Mouse (Mus musculus): ENCODE data around the gene Olfr1245. TPM values are rescaled to one million over a fixed set of nuclear protein-coding genes. Genes with fewer than 3 reads are reported as not detected.
"Not testable (repeated sequence)": the region's sequence is repeated elsewhere in the genome, so short reads cannot be mapped to it uniquely, and the experiment has no call there.

The Olfr1245 gene
- not detected in 2 replicates for polyA plus RNA-seq (2015; fragmentation: Nextera tagmentation; extraction: Ambion mirVana)

DNA sequence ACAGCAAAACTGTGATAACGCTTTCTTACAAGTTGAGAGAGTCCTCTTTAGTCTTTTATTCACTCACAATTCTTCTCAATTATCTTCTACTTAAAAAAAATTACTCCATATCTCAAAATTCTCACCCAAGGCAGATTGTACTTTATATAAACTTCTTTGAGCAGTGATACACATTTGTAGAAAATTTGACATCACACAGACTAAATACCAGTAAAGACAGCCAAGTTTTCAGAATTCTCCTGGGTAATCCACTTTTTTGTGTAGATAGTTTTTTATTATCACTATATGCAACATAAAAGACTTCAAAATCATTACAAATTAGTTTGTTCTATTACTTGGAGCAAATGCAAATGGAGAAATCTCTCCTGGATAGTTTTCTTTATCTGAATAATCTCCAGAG lies at the start of gene Olfr1245:
Gene Olfr1245 (minus strand): TSS at position 101 of the 400 bp plus-strand sequence.
- no peaks in the 10 kb centered on the region for H3K9me3 ChIP-seq (ENCODE audit: control insufficient read depth, low read length)
- no peaks in the 10 kb centered on the region for H3K4me1 ChIP-seq (ENCODE audit: control insufficient read depth, insufficient read depth, low read depth, low read length)
- no peak within 1 kb of the TSS for H3K4me2 ChIP-seq (ENCODE audit: low read length)
- 84% methylated on average over 1 of the region's 1 CpGs for WGBS
- no peak within 1 kb of the TSS for H3K27ac ChIP-seq (ENCODE audit: low read depth, low read length)
- no peaks in the 10 kb centered on the region for H3K27me3 ChIP-seq (replicated peaks; ENCODE audit: control insufficient read depth, insufficient read depth, low read length)
- no peak within 1 kb of the TSS for H3K4me3 ChIP-seq (ENCODE audit: low read length)
- ATAC-seq: no peak
- H3K36me3 ChIP-seq (ENCODE audit: control insufficient read depth, insufficient read depth, low read length): no peaks in the 10 kb centered on the region
- H3K9ac ChIP-seq (ENCODE audit: low read depth, low read length): no peak within 1 kb of the TSS

- H3K36me3 ChIP-seq (ENCODE audit: control insufficient read depth, insufficient read depth, low read length); H3K9me3 ChIP-seq (ENCODE audit: control insufficient read depth, low read length); H3K4me1 ChIP-seq (ENCODE audit: control insufficient read depth, insufficient read depth, low read depth, low read length); H3K27me3 ChIP-seq (replicated peaks; ENCODE audit: control insufficient read depth, insufficient read depth, low read length); H3K4me2 ChIP-seq (ENCODE audit: low read length); H3K27ac ChIP-seq (ENCODE audit: low read depth, low read length); ATAC-seq; H3K9ac ChIP-seq (ENCODE audit: low read depth, low read length); H3K4me3 ChIP-seq (ENCODE audit: low read length): not testable (repeated sequence)
- 90% methylated on average over 1 of the region's 1 CpGs for WGBS
Observed at GRCm38 (mm10) chr2:89618145-89618544, 39.9 kb upstream of the Olfr1245 start, which contains the start of gene Olfr1248. Gene Olfr1248 (minus strand): TSS chr2:89618245.

DNA sequence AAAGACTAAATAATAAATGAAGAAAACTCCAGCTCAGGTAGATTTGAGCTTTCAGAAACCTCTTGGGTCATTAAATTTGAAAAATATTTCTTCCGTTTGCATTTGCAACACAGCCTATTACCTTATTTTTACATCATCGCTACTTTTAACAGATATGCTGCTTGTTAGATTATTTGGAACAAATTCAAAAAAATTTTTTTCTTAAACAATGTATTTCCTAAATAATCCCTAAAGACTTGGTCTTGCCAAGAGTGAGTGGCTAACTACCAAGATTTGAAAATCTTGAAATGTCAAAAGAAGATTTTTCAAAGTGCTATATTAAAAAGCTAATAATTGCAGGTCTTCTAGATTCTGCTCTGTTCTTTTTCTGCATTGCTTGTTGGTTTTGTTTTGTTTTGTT lies 35.8 kb upstream of the Olfr1245 start, which contains the start of gene Olfr1247:
Gene Olfr1247 (minus strand): TSS at position 101 of the 400 bp plus-strand sequence.
- Histone ChIP-seq H3K27ac (ENCODE audit: low read depth, low read length) (no peak within 1 kb of the TSS), H3K4me1 (ENCODE audit: control insufficient read depth, insufficient read depth, low read depth, low read length) (no peaks in the 10 kb centered on the region), H3K4me3 (ENCODE audit: low read length) (no peak within 1 kb of the TSS), H3K36me3 (ENCODE audit: control insufficient read depth, insufficient read depth, low read length) (no peaks in the 10 kb centered on the region), H3K9ac (ENCODE audit: low read depth, low read length) (no peak within 1 kb of the TSS), H3K4me2 (ENCODE audit: low read length) (no peak within 1 kb of the TSS), H3K9me3 (ENCODE audit: control insufficient read depth, low read length) (no peaks in the 10 kb centered on the region), H3K27me3 (replicated peaks; ENCODE audit: control insufficient read depth, insufficient read depth, low read length) (no peaks in the 10 kb centered on the region)
- ATAC-seq: no peak
- 95% methylated on average over 2 of the region's 2 CpGs for WGBS

GRCm38 (mm10) chr2:89593057-89593456 lies 14.8 kb upstream of the Olfr1245 start, which contains the start of gene Olfr1246:
Gene Olfr1246 (minus strand): TSS chr2:89593157.
- WGBS: 77% methylated on average over 2 of the region's 2 CpGs

DNA sequence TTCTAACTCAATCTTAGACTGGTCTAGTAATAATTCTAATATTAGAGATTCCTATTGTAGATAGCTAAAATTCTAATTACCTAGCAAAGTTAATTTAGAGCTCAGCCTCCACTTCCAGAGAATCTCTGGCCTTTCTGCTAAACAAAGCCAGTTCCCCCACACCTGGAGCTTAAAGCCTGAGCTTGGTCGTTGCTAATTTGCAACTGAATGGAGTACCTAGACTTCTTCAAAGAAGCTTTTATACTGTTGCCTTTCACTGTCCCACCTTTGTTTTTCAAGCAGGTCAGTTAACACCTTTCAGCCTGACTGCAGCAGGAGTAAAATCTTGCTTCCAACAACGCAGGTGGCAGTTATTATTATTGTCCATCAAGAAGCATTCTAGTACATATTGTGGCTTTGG lies 15.5 kb downstream of the Olfr1245 start:
- H3K36me3 ChIP-seq (ENCODE audit: control insufficient read depth, insufficient read depth, low read length); H3K4me3 ChIP-seq (ENCODE audit: low read length); H3K27me3 ChIP-seq (replicated peaks; ENCODE audit: control insufficient read depth, insufficient read depth, low read length); H3K27ac ChIP-seq (ENCODE audit: low read depth, low read length); H3K9me3 ChIP-seq (ENCODE audit: control insufficient read depth, low read length); H3K9ac ChIP-seq (ENCODE audit: low read depth, low read length); H3K4me2 ChIP-seq (ENCODE audit: low read length); ATAC-seq; H3K4me1 ChIP-seq (ENCODE audit: control insufficient read depth, insufficient read depth, low read depth, low read length): not testable (repeated sequence)
- 59% methylated on average over 2 of the region's 2 CpGs for WGBS

More at GRCm38 (mm10) chr2:89593057-89593456, 14.8 kb upstream of the Olfr1245 start, which contains the start of gene Olfr1246:
- Histone ChIP-seq H3K27me3 (replicated peaks; ENCODE audit: control insufficient read depth, insufficient read depth, low read length) (no peaks in the 10 kb centered on the region), H3K9me3 (ENCODE audit: control insufficient read depth, low read length) (no peaks in the 10 kb centered on the region), H3K27ac (ENCODE audit: low read depth, low read length) (no peak within 1 kb of the TSS), H3K4me2 (ENCODE audit: low read length) (no peak within 1 kb of the TSS), H3K36me3 (ENCODE audit: control insufficient read depth, insufficient read depth, low read length) (no peaks in the 10 kb centered on the region), H3K9ac (ENCODE audit: low read depth, low read length) (no peak within 1 kb of the TSS), H3K4me3 (ENCODE audit: low read length) (no peak within 1 kb of the TSS), H3K4me1 (ENCODE audit: control insufficient read depth, insufficient read depth, low read depth, low read length) (no peaks in the 10 kb centered on the region)
- ATAC-seq: no peak

- Histone ChIP-seq H3K36me3 (ENCODE audit: control insufficient read depth, insufficient read depth, low read length) (no peaks in the 10 kb centered on the region), H3K4me1 (ENCODE audit: control insufficient read depth, insufficient read depth, low read depth, low read length) (no peaks in the 10 kb centered on the region), H3K4me2 (ENCODE audit: low read length) (no peak overlapping the region), H3K4me3 (ENCODE audit: low read length) (no peak overlapping the region), H3K9me3 (ENCODE audit: control insufficient read depth, low read length) (no peaks in the 10 kb centered on the region), H3K9ac (ENCODE audit: low read depth, low read length) (no peak overlapping the region), H3K27ac (ENCODE audit: low read depth, low read length) (no peak overlapping the region), H3K27me3 (replicated peaks; ENCODE audit: control insufficient read depth, insufficient read depth, low read length) (no peaks in the 10 kb centered on the region)
- 55% methylated on average over 2 of the region's 2 CpGs for WGBS
- no peak for ATAC-seq
Observed at GRCm38 (mm10) chr2:89544516-89544915, 33.7 kb downstream of the Olfr1245 start.

DNA sequence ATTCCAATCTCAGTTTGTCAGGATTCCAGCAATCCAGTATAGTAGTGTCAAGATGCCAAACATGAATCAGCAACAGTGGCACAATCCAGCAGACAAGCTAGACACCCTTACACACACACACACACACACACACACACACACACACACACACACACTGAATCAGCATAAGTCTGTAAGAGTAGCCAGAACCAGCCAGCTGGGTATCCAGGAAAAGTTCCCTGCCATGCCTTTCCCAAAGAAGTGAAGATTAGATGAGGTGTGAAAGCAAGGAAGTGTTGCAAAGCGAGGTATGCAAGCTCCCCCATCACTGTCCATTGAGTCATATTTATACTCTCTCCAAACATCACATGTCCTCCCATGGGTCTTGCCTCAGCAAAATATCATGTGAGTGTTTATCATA lies 38.3 kb downstream of the Olfr1245 start:
- Histone ChIP-seq H3K27ac (ENCODE audit: low read depth, low read length) (no peak overlapping the region), H3K9me3 (ENCODE audit: control insufficient read depth, low read length) (no peaks in the 10 kb centered on the region), H3K9ac (ENCODE audit: low read depth, low read length) (no peak overlapping the region), H3K4me1 (ENCODE audit: control insufficient read depth, insufficient read depth, low read depth, low read length) (no peaks in the 10 kb centered on the region), H3K4me2 (ENCODE audit: low read length) (no peak overlapping the region), H3K4me3 (ENCODE audit: low read length) (no peak overlapping the region), H3K27me3 (replicated peaks; ENCODE audit: control insufficient read depth, insufficient read depth, low read length) (no peaks in the 10 kb centered on the region), H3K36me3 (ENCODE audit: control insufficient read depth, insufficient read depth, low read length) (no peaks in the 10 kb centered on the region)
- 84% methylated on average over 1 of the region's 1 CpGs for WGBS
- no peak for ATAC-seq

GRCm38 (mm10) chr2:89531387-89531786 lies 46.9 kb downstream of the Olfr1245 start, which contains the start of gene Olfr1243:
Gene Olfr1243 (minus strand): TSS chr2:89531487.
- ATAC-seq: no peak
- Histone ChIP-seq H3K36me3 (ENCODE audit: control insufficient read depth, insufficient read depth, low read length) (no peaks in the 10 kb centered on the region), H3K4me3 (ENCODE audit: low read length) (no peak within 1 kb of the TSS), H3K27ac (ENCODE audit: low read depth, low read length) (no peak within 1 kb of the TSS), H3K27me3 (replicated peaks; ENCODE audit: control insufficient read depth, insufficient read depth, low read length) (no peaks in the 10 kb centered on the region), H3K4me2 (ENCODE audit: low read length) (no peak within 1 kb of the TSS), H3K4me1 (ENCODE audit: control insufficient read depth, insufficient read depth, low read depth, low read length) (no peaks in the 10 kb centered on the region), H3K9ac (ENCODE audit: low read depth, low read length) (no peak within 1 kb of the TSS), H3K9me3 (ENCODE audit: control insufficient read depth, low read length) (no peaks in the 10 kb centered on the region)
- 90% methylated on average over 1 of the region's 1 CpGs for WGBS

Data from hindbrain, embryonic 16.5 days (tissue).